Mouse (Mus musculus) effector memory CD4-positive, alpha-beta T cell, adult 5 months (primary cell): ENCODE data around the gene Clk1. TPM values are rescaled to one million over a fixed set of nuclear protein-coding genes. Genes with fewer than 3 reads are reported as not detected.

Experiments used
- polyA plus RNA-seq: library from polyadenylated mRNA; unstranded; fragments of 100-300 nt; shearing (Covaris generic); gene quantifications from one replicate; pipeline ENCODE4 v1.2.1, GENCODE M21; 2017

The Clk1 gene
- polyA plus RNA-seq, result 1,257 TPM

GRCm38 (mm10) chr1:58423371-58424248 lies at the start of gene Clk1:
Clk1 (minus strand) TSS chr1:58424066.

GRCm38 (mm10) chr1:58445143-58445722 lies 21.4 kb upstream of the Clk1 start, which contains the start of the genes Nif3l1 and Ppil3:
Nif3l1 (plus strand) TSS chr1:58445151.
Ppil3 (minus strand) TSS chr1:58445486.

GRCm38 (mm10) chr1:58392652-58393283 lies 31.1 kb downstream of the Clk1 start, which contains the start of gene Bzw1:
Bzw1 (plus strand) TSS chr1:58392898.

Other genes starting within 250 kb of the Clk1 start
- gene Aox4, start 213.7 kb downstream of the Clk1 start, polyA plus RNA-seq, result not detected
- gene Aox2, start 145.7 kb downstream of the Clk1 start, polyA plus RNA-seq, result not detected
- gene Bzw1, start 31.2 kb downstream of the Clk1 start, polyA plus RNA-seq, result 400 TPM
- gene Nif3l1, start 21.1 kb upstream of the Clk1 start, polyA plus RNA-seq, result 21.8 TPM
- 27.0 TPM for gene Ppil3, start 21.4 kb upstream of the Clk1 start, polyA plus RNA-seq
- gene Orc2, start 81.0 kb upstream of the Clk1 start, polyA plus RNA-seq, result 28.5 TPM
- gene Fam126b, start 162.3 kb upstream of the Clk1 start, polyA plus RNA-seq, result 8.3 TPM
- gene Ndufb3, start 162.3 kb upstream of the Clk1 start, polyA plus RNA-seq, result 66.2 TPM